Mouse (Mus musculus): ENCODE measurements at regions not wholly inside any gene's neighbourhood (a gene's known extent, or its start where the extent isn't known, plus 50 kb on each side); places are given as distances from the start of the nearest gene placed in this dataset.

DNA sequence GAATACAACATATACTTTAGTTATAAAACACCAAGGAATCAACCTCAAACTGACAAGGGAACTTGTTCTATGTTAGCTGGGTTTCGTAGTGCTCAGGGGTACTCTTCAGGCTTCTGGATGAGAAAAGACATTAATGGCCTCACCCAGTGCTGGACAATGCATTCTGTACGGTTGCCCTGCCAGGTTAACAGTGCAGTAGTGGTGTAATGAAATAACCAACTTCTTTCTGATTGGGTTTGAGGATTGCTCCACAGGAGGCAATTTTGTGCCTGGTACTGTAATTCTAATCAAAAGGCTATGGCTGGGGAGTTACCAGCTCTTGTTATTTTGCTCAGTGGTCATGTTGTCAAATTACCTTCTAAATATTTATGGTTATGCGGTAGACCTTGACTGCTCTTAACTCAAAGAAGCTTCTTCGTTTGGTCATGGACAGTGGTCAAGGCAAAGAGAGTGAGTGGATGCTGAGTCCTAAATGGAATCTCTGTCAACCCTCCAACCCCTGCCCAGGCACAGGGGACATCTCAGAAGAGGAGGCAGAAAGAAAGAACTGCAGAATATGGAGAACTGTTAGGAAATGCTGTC lies 158.8 kb upstream of the B3gat2 start:
- no peak for DNase-seq

DNA sequence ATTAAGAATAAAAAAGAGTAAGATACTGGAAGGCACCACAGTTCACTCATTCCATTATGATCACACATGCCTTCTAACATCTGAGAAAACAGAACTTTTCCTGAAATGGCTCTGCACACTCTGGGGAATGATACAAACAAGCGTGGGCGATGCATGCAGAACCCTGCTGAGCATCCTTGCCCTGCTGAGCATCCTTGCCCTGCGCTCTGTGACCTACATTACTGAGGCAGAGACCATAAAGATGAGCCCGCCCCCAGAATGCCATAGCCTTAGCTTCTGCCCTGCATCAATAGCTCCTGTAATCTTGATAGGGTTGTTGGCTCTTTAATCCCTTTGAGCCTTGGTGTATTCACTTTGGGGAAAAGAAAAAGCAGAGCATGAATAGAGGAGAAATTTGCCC lies 132.2 kb upstream of the B3gat2 start:
- DNase-seq = no peak

DNA sequence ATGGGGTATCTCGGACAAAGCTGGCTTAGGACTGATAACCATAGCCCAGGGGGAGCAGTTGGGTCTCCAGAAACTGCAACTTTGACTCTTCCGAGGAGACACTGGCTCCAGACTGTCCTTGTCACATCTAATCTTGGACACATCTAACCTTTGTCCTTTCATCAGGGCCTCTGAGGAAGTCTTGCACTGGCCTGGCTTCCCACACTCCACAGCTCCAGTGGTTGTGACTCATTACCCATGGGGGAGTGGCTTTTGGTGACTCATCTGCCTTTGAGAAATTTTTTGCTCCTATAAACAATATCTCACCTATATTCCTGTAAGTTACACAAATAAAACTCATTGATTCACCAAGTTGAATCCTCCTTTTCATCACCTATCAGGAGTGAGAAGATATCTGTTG lies 116.5 kb upstream of the B3gat2 start:
- no peak for DNase-seq

DNA sequence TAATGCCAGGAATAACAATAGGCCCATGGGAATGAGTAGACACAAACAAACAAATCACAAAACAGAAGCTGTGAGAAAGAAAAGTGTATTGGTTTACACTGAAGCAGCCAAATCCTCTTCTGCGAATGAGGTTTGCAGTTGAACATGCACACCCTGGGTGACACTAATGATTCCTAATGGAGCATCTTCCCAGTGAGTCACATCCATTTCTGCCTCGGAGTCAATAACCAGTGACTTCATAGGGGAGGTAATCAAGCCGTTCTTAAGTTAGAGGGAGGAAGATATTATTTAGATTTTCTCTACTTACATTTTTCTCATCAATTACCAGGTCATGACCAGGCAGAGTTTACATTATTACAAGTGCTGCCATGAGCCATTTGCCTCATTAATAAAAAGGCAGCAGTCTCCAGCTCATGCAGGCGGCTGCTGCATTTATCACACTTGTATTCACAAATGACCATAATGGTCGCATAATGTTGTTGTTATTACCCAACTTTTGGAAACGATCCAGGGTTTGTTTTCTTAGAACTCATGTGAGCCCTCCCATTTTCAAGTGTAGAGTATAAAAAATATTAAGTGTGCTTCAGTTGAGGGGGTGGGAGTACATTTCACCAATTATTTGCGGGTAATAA lies 112.6 kb upstream of the B3gat2 start:
- no peak for DNase-seq

DNA sequence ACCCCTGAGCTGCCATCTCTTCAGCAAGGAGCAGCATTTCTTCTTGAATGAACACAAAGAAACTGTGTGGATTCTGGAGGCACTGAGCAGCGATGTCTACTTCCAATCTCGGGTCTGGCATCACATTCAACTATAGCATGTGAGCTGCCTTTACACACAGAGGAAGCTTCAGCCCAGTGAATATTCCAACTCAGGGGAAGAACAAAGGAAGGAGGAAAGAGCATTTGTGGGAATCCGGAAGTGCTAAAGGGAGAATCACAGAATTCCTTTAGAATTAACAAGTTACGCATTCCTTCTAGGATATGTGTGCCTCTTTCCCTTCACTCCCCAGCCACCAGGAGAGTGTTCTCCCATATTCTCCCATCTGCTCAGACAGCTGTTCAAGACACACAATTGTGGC lies 111.7 kb upstream of the B3gat2 start:
- peak; percentile 12 for DNase-seq

DNA sequence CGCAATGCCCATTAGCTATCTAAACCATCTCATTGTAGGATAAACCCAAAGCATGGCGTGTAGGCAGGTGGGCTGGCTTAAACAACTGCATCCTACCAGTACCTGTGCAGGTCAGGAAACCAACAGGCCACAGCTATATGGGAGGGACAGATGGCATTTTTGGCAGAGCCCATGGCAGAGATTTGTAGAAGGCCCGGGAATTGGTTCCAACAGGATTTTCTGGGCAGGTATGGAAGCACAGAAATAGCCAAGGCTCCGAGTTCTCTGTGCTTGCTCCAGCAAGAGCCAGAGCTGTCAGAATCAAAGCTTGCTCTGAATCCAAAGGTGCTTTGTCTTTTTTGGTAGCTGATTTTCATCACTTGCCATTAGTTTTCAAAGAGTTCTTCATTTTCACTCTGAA lies 107.9 kb upstream of the B3gat2 start:
- no peak for DNase-seq

DNA sequence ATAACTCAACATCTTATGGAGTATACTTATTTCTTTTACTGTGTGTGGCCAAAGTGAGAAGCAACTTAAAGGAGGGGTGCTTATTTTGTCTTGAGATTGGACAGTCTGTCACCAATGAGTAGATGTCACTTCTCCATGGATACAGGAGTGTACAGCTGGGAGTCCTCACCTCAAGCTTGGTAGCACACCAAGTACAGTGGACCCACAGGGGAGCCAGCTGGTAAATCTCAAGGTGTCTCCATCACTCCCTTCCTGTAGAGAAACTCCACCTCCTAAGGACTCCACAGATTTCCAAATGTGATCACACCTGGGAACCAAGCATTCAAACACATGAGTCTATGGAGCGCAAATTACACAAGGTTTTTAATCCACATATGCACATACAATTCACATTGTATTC lies 105.8 kb upstream of the B3gat2 start:
- DNase-seq = no peak

DNA sequence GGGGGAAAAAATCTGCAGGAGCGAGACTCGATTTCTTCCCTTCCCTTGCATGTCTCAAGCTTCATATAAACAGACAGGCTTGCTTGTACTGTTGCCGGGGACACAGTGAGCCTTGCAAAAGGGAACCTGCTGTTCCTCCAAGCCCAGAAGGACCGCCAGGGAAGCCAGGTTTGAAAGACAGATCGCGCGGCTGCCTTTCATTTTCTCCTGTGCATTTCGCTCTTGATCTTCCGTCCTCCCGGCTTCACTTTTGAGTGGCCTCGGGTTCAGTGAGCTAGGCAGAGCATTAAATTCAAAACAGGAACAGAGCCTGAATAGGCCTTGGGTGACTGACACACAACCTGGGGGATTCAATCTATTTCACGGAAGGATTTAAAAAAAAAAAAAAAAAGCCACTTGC lies 105.3 kb upstream of the B3gat2 start:
- DNase-seq = peak; percentile 4

DNA sequence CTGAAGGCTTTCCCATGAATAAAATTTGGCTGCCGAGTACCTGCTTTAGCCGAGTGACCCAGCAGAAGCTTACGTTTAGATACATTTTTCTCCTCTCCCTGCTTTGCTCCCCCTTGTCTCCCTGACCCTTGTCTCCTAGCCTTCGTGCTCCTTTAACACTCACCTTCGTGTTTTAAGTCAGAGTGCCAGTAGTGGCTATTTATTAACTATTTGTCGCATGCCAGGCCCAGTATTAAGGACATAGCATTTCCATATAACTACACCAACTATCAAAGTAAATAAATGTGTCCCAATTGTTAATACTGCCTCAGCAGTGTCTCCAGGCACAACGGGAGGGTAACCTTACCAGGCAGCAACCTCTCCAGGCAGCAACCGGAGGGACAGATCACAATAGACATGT lies 104.8 kb upstream of the B3gat2 start:
- no peak for DNase-seq

DNA sequence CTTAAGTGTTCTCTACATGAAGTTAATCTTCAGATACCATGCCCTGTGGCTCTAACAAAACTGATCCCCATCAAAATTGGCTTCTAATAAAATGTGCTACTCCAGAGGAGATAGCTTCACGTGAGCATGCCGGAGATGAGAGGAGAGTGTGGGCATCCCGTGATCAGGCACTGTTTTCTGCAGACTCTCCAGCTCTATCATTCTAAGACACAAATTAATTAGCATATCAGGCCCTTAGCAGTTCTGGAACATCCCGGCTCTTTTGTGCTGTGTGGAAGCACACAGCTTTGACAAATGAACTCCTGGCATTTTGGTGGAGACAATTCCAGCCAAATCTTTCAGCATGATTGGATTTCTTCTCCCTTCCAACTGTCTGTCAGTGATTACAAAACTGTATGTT lies 91.0 kb upstream of the B3gat2 start:
- no peak for DNase-seq

DNA sequence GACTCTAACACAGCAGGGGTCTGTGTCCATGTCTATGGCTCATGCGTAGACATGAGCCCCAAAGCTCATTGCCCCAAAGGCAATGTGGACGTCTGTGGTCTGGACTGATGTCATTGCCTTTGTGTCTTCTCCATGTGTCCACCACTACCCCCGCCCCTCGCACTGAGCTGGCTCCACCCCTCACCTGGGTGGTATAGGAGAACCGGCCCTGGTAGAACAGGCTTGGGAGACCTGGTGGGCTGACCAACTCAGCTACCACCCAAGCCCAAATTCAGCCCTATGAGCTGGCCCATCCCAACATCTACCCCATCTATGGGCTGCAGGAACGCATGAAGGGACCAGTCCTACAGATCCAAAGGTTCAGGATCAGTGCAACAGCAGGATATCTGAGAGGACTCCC lies 87.2 kb upstream of the B3gat2 start:
- no peak for DNase-seq

DNA sequence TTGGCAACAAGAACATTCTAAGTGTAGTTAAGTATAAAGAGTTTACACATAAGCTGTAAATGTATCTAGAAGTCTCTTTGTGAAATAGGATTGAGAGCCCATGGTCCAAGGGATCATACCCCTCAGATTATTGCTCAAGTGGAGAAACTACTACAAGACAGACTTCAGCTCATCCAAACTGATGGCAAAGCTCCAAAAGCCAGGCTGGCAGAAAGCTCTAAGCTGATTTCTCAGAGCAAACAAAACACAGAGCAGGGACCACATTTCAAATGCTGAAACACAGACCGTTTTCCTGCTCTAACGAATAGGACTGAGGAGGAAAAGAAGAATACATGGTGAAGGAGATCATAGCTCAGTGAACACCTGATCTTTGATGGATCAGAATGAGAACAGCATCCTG lies 85.3 kb upstream of the B3gat2 start:
- no peak for DNase-seq

DNA sequence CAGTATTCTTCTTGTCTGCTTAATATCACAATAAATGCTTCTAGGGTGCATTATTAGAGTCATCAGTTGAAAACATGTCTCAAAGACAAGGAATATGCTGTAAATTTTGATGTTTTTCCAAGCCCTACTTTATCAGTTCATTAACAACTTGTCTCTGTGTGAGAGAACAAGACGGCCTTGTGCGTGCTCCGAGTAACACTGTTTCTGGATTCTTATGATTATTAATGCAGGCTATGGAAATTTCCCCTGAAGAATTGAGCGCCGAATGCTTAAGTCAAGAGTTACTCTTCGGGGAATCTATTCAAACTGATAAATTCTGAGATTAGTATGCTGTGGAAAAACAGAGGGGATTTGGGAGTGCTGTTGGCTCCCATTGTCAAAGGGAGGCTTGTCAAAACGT lies 72.2 kb upstream of the B3gat2 start:
- no peak for DNase-seq

DNA sequence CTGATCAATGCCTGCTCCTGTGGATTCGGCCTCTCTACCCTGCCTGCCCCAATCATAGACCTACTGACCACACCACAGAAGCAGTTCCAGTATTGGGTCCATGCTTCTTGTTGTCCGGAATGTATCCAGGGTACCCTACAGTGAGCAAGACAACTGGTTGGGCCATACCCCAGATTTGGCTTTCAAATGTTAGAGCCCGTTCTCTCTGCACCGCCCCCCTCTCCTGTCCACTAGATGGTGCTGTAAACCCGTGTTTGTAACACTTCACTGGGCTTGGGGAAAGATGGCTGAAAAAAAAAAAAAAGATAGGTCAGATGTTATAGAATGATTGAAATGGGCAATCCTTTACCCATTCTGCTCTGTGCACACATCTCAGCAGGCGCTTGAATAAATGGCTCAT lies 56.1 kb upstream of the B3gat2 start:
- peak; percentile 40 for DNase-seq

DNA sequence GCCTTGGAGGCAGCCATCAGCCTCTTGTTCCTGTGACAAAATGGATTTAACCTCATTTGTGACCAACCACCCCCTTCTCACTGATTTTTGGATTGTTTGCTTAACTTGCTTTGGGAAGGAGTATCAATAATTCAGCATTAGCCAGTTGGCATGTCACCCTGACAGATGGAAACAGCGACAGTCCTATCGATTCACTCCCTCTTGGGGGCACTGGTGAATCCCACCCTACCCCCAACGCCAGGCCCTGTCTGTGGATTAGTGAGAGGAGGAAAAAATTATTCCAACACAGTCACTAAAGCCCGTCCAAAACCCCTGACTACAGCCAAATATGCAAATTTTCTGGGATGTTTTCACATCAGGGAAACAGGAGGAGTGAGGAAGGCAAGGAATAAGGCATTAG lies 55.1 kb upstream of the B3gat2 start:
- no peak for DNase-seq

Measured in right cerebral cortex, adult 18-20 months (tissue).